Mouse (Mus musculus) kidney, embryonic 15.5 days (tissue): Measurements from ENCODE around the gene Ewsr1. TPM values are rescaled to one million over a fixed set of nuclear protein-coding genes. Genes with fewer than 3 reads are reported as not detected.

Experiments
- ATAC-seq: fragments of 200-750 bp; cut with Nextera tagmentation; replicated peaks from 2 replicates; pipeline ENCODE4 v1.8.0; 2017; ENCODE audit warnings: moderate TSS enrichment; ENCODE audit not compliant: low FRiP score
- H3K27ac ChIP-seq: fragments of 300-500 bp; sonication (generic); 2 replicates; pipeline ENCODE4 v1.5.1; 2015; ENCODE audit warnings: mild to moderate bottlenecking, inconsistent platforms
- H3K27me3 ChIP-seq: fragments of 300-500 bp; sonication (generic); 2 replicates; pipeline ENCODE4 v1.6.1; 2015; ENCODE audit warnings: inconsistent platforms
- H3K36me3 ChIP-seq: fragments of 300-500 bp; sonication (generic); 2 replicates; pipeline ENCODE4 v1.6.1; 2015; ENCODE audit warnings: inconsistent platforms
- H3K4me1 ChIP-seq: fragments of 300-500 bp; sonication (generic); 2 replicates; pipeline ENCODE4 v1.6.1; 2015; ENCODE audit warnings: inconsistent platforms
- H3K4me2 ChIP-seq: fragments of 300-500 bp; sonication (generic); 2 replicates; pipeline ENCODE4 v1.6.1; 2015; ENCODE audit warnings: moderate library complexity, mild to moderate bottlenecking, inconsistent platforms
- H3K4me3 ChIP-seq: fragments of 300-500 bp; sonication (generic); replicated peaks from 2 replicates; pipeline ENCODE4 v1.5.1; 2015; ENCODE audit warnings: mild to moderate bottlenecking, inconsistent platforms
- H3K9ac ChIP-seq: fragments of 300-500 bp; sonication (generic); 2 replicates; pipeline ENCODE4 v1.6.1; 2015; ENCODE audit warnings: mild to moderate bottlenecking, inconsistent platforms
- H3K9me3 ChIP-seq: fragments of 300-500 bp; sonication (generic); replicated peaks from 2 replicates; pipeline ENCODE4 v1.6.1; 2016; ENCODE audit warnings: inconsistent platforms
- WGBS: fragments of 180-500 bp; shearing (Covaris S2); methylation state at CpG from one replicate; pipeline ENCODE4 v1.1.7; 2015; ENCODE audit warnings: mixed read lengths; 5-methylcytosine and 5-hydroxymethylcytosine counted together
- polyA plus RNA-seq: library from polyadenylated mRNA; unstranded; fragments of >200 nt; fragmentation: Nextera tagmentation; extraction: Ambion mirVana; gene quantifications from 2 replicates; pipeline ENCODE4 v1.2.1, GENCODE M21; 2015

Ewsr1 gene
- polyA plus RNA-seq, 1 experiment from 2014 or later: 840 TPM

GRCm38 (mm10) chr11:5114931-5115581 is 16.0 kb upstream of the Ewsr1 start:
- H3K9me3 ChIP-seq: no peaks in the 10 kb centered on the region
- ATAC-seq: peak; percentile 46
- H3K4me1 ChIP-seq: 0 out of 2 replicates have a peak, but pooled peaks cover 3% of the 10 kb centered on the region
- no peak overlapping the region for H3K4me2 ChIP-seq
- WGBS: 26% methylated on average over 13 of the region's 13 CpGs
- no peak overlapping the region for H3K4me3 ChIP-seq
- H3K36me3 ChIP-seq: peaks cover 27% of the 10 kb centered on the region; the same call in 1 of the 2 replicates
- no peak overlapping the region for H3K9ac ChIP-seq
- peak overlapping the region; percentile 33; the same call in 1 of the 2 replicates for H3K27ac ChIP-seq
- H3K27me3 ChIP-seq: no peaks in the 10 kb centered on the region

GRCm38 (mm10) chr11:5113645-5114044 is 14.6 kb upstream of the Ewsr1 start:
- 88% methylated on average over 7 of the region's 7 CpGs for WGBS
- Histone ChIP-seq H3K4me3 (no peak overlapping the region), H3K36me3 (peaks cover 23% of the 10 kb centered on the region; the same call in 1 of the 2 replicates), H3K4me1 (0 out of 2 replicates have a peak, but pooled peaks cover 3% of the 10 kb centered on the region), H3K9me3 (no peaks in the 10 kb centered on the region), H3K27ac (no peak overlapping the region), H3K4me2 (no peak overlapping the region), H3K27me3 (no peaks in the 10 kb centered on the region), H3K9ac (no peak overlapping the region)
- ATAC-seq: no peak

GRCm38 (mm10) chr11:5109441-5109840 is 10.4 kb upstream of the Ewsr1 start:
- 0 out of 2 replicates have a peak, but pooled peaks cover 3% of the 10 kb centered on the region for H3K4me1 ChIP-seq
- ATAC-seq: no peak
- H3K27ac ChIP-seq: no peak overlapping the region
- H3K9me3 ChIP-seq: no peaks in the 10 kb centered on the region
- H3K4me2 ChIP-seq: no peak overlapping the region
- WGBS: 80% methylated on average over 8 of the region's 8 CpGs
- no peak overlapping the region for H3K9ac ChIP-seq
- peaks cover 28% of the 10 kb centered on the region for H3K36me3 ChIP-seq
- H3K27me3 ChIP-seq: no peaks in the 10 kb centered on the region
- H3K4me3 ChIP-seq: no peak overlapping the region

- H3K36me3 ChIP-seq: peaks cover 38% of the 10 kb centered on the region
- 0 out of 2 replicates have a peak overlapping the region, but pooled peaks have one; percentile 3 for H3K9ac ChIP-seq
- 100% methylated on average over 4 of the region's 4 CpGs for WGBS
- H3K4me3 ChIP-seq: no peak overlapping the region
- peaks cover 22% of the 10 kb centered on the region for H3K4me1 ChIP-seq
- ATAC-seq: no peak
- no peak overlapping the region for H3K27ac ChIP-seq
- no peaks in the 10 kb centered on the region for H3K27me3 ChIP-seq
- no peaks in the 10 kb centered on the region for H3K9me3 ChIP-seq
- H3K4me2 ChIP-seq: no peak overlapping the region
Measured at GRCm38 (mm10) chr11:5103986-5104509, 5.0 kb upstream of the Ewsr1 start.

GRCm38 (mm10) chr11:5102384-5102783 is 3.3 kb upstream of the Ewsr1 start:
- no peaks in the 10 kb centered on the region for H3K9me3 ChIP-seq
- no peak overlapping the region for H3K4me3 ChIP-seq
- no peak overlapping the region for H3K4me2 ChIP-seq
- WGBS: 85% methylated on average over 7 of the region's 7 CpGs
- ATAC-seq: no peak
- H3K27me3 ChIP-seq: no peaks in the 10 kb centered on the region
- peaks cover 35% of the 10 kb centered on the region for H3K36me3 ChIP-seq
- peaks cover 24% of the 10 kb centered on the region for H3K4me1 ChIP-seq
- H3K27ac ChIP-seq: no peak overlapping the region
- H3K9ac ChIP-seq: no peak overlapping the region

GRCm38 (mm10) chr11:5101641-5102040 is 2.6 kb upstream of the Ewsr1 start:
- ATAC-seq: no peak
- H3K4me2 ChIP-seq: 0 out of 2 replicates have a peak overlapping the region, but pooled peaks have one; percentile 5

GRCm38 (mm10) chr11:5100801-5101200 is 1.7 kb upstream of the Ewsr1 start:
- no peak overlapping the region for H3K9ac ChIP-seq
- H3K4me1 ChIP-seq: peaks cover 38% of the 10 kb centered on the region
- WGBS: 29% methylated on average over 5 of the region's 5 CpGs
- peaks cover 30% of the 10 kb centered on the region for H3K36me3 ChIP-seq
- H3K27ac ChIP-seq: peak overlapping the region; percentile 96; the same call in 1 of the 2 replicates
- ATAC-seq: no peak
- peak overlapping the region; percentile 72 for H3K4me3 ChIP-seq
- H3K4me2 ChIP-seq: peak overlapping the region; percentile 76
- no peaks in the 10 kb centered on the region for H3K9me3 ChIP-seq
- H3K27me3 ChIP-seq: no peaks in the 10 kb centered on the region

More at GRCm38 (mm10) chr11:5101641-5102040, 2.6 kb upstream of the Ewsr1 start:
- Histone ChIP-seq H3K27me3 (no peaks in the 10 kb centered on the region), H3K4me1 (peaks cover 31% of the 10 kb centered on the region), H3K9ac (no peak overlapping the region), H3K4me3 (no peak overlapping the region), H3K27ac (peak overlapping the region; percentile 96; the same call in 1 of the 2 replicates), H3K36me3 (peaks cover 35% of the 10 kb centered on the region), H3K9me3 (no peaks in the 10 kb centered on the region)
- WGBS: 68% methylated on average over 6 of the region's 6 CpGs

- H3K9me3 ChIP-seq: no peaks in the 10 kb centered on the region
- ATAC-seq: no peak
- WGBS: under 1% methylated on average over 7 of the region's 7 CpGs
Measured at GRCm38 (mm10) chr11:5100283-5100682, 1.2 kb upstream of the Ewsr1 start.

GRCm38 (mm10) chr11:5099576-5100183 is 614 bp upstream of the Ewsr1 start:
- under 1% methylated on average over 27 of the region's 31 CpGs for WGBS
- H3K4me1 ChIP-seq: peaks cover 36% of the 10 kb centered on the region
- H3K9me3 ChIP-seq: no peaks in the 10 kb centered on the region
- H3K9ac ChIP-seq: peak overlapping the region; percentile 89
- no peaks in the 10 kb centered on the region for H3K27me3 ChIP-seq
- ATAC-seq: peak; percentile 77
- peak overlapping the region; percentile 72 for H3K4me3 ChIP-seq
- peak overlapping the region; percentile 76 for H3K4me2 ChIP-seq
- peaks cover 20% of the 10 kb centered on the region for H3K36me3 ChIP-seq
- H3K27ac ChIP-seq: peak overlapping the region; percentile 96

More at GRCm38 (mm10) chr11:5100283-5100682, 1.2 kb upstream of the Ewsr1 start:
- Histone ChIP-seq H3K27me3 (no peaks in the 10 kb centered on the region), H3K4me1 (peaks cover 36% of the 10 kb centered on the region), H3K27ac (peak overlapping the region; percentile 96), H3K4me2 (peak overlapping the region; percentile 76), H3K9ac (peak overlapping the region; percentile 89), H3K36me3 (peaks cover 26% of the 10 kb centered on the region), H3K4me3 (peak overlapping the region; percentile 72)

- peak overlapping the region; percentile 96 for H3K27ac ChIP-seq
- WGBS: under 1% methylated on average over 44 of the region's 44 CpGs
- H3K9me3 ChIP-seq: no peaks in the 10 kb centered on the region
- peak; percentile 10; the same call in 1 of the 2 replicates for ATAC-seq
- no peaks in the 10 kb centered on the region for H3K27me3 ChIP-seq
- peaks cover 10% of the 10 kb centered on the region for H3K36me3 ChIP-seq
- peak overlapping the region; percentile 89 for H3K9ac ChIP-seq
- H3K4me1 ChIP-seq: peaks cover 48% of the 10 kb centered on the region
- H3K4me2 ChIP-seq: peak overlapping the region; percentile 69
- peak overlapping the region; percentile 72 for H3K4me3 ChIP-seq
Measured at GRCm38 (mm10) chr11:5098035-5098735, 881 bp downstream of the Ewsr1 start.

GRCm38 (mm10) chr11:5096480-5097020 is 2.5 kb downstream of the Ewsr1 start:
- whole genome bisulfite sequencing: 58% methylated on average over 8 of the region's 8 CpGs
- Histone ChIP-seq H3K27ac (no peak overlapping the region), H3K36me3 (peaks cover 17% of the 10 kb centered on the region), H3K4me1 (peaks cover 52% of the 10 kb centered on the region), H3K9ac (0 out of 2 replicates have a peak overlapping the region, but pooled peaks have one; percentile 89), H3K4me2 (peak overlapping the region; percentile 69), H3K27me3 (no peaks in the 10 kb centered on the region), H3K4me3 (peak overlapping the region; percentile 72), H3K9me3 (no peaks in the 10 kb centered on the region)
- ATAC-seq: no peak
